20 mouse cellular contexts compared by ENCODE assay signal in genomic region chr4:44816584-44816983, GRCm38 (mm10).
DNase-seq lines count a peak whose midpoint lies in the region; ATAC-seq and TF ChIP-seq lines count a peak whose summit lies in the region.
"Had no signal": no experiment of that assay in that cellular context is flagged by ENCODE, and none has a peak within 500 bp of the region (broad histone marks: within the 10 kb centered on the region; RNA-seq: fewer than 3 reads in every experiment).

No protein-coding gene starts in this region.

- peaks cover 6% of the 10 kb centered on the region for H3K79me2 ChIP-seq in MEL (ENCODE audit: control insufficient read depth, insufficient read depth, low read length, poor library complexity)

- no peak for TF ChIP-seq POLR2A in MEL (IDR thresholded peaks at IDR 0.05; ENCODE audit: control insufficient read depth in 1 of 2, insufficient read depth in 1 of 2, low read depth in 1 of 2, low read length in 2 of 2, poor library complexity in 1 of 2)

- TF ChIP-seq CTCF in MEL (IDR thresholded peaks at IDR 0.05 in 2 of 3, conservative IDR thresholded peaks at IDR 0.05 in 1 of 3; ENCODE audit: control insufficient read depth in 1 of 3, insufficient read depth in 1 of 3, low read depth in 2 of 3, low read length in 3 of 3, poor library complexity in 1 of 3, severe bottlenecking in 1 of 3) = no peak

- no peaks in the 10 kb centered on the region for H3K27me3 ChIP-seq in MEL (ENCODE audit: control insufficient read depth in 1 of 2, insufficient read depth in 2 of 2, low read length in 2 of 2)
- H3K27me3 ChIP-seq: embryonic facial prominence, embryonic 15.5 days; heart, embryonic 13.5 days; hindbrain, embryonic 15.5 days had no signal

- H3K4me3 ChIP-seq in MEL (ENCODE audit: control insufficient read depth in 1 of 2, insufficient read depth in 1 of 2, low read depth in 2 of 2, low read length in 2 of 2) = no peak overlapping the region
- H3K4me3 ChIP-seq: embryonic facial prominence, embryonic 15.5 days; erythroblast, embryonic 14.5 days; forebrain, embryonic 10.5 days; gastrocnemius, adult 2 months; heart, embryonic 13.5 days; hindbrain, embryonic 15.5 days had no signal

- H3K9ac ChIP-seq in MEL (ENCODE audit: control insufficient read depth, low read depth, low read length, poor library complexity, severe bottlenecking) = no peak overlapping the region
- H3K9ac ChIP-seq: embryonic facial prominence, embryonic 15.5 days; heart, embryonic 13.5 days; hindbrain, embryonic 15.5 days had no signal

- H3K36me3 ChIP-seq in MEL (ENCODE audit: control insufficient read depth in 1 of 2, insufficient read depth in 2 of 2, low read length in 2 of 2) = peaks cover 0 to 26% of the 10 kb centered on the region in 2 experiments; a peak in 2 of 4 replicates
- H3K36me3 ChIP-seq: embryonic facial prominence, embryonic 15.5 days; forebrain, embryonic 10.5 days; heart, embryonic 13.5 days; hindbrain, embryonic 15.5 days had no signal

- peak; percentile 75 for DNase-seq in MEL (ENCODE audit: low read depth, low spot score)
- no peak for DNase-seq in thymus, postnatal 4 days
- DNase-seq in left cerebral cortex, adult 9 months (ENCODE audit: low spot score in 2 of 2) = no peak
- no peak for DNase-seq in urinary bladder, adult 2 months (ENCODE audit: low spot score)
- DNase-seq: adrenal gland, postnatal 10 days; cerebellum, adult 18-20 months; cerebellum, adult 9-11 months; embryo, embryonic 11 days; gastrocnemius, adult 2 months; gastrocnemius, postnatal 25 days; heart, adult 11 months; heart, postnatal 36 days had no signal

- H3K27ac ChIP-seq in MEL (ENCODE audit: control insufficient read depth, low read depth, low read length) = no peak overlapping the region
- H3K27ac ChIP-seq: embryonic facial prominence, embryonic 15.5 days; forebrain, embryonic 10.5 days; gastrocnemius, adult 2 months; heart, embryonic 13.5 days; hindbrain, embryonic 15.5 days had no signal

- peak; percentile 46; the same call in 1 of the 2 replicates for ATAC-seq in granulocyte monocyte progenitor cell, adult 5-6 weeks (replicated peaks; ENCODE audit: poor library complexity, severe bottlenecking)
- 0 out of 2 replicates have a peak, but pooled peaks have one; percentile 39 for ATAC-seq in neutrophil, adult 5-6 weeks (ENCODE audit: extremely low read depth, insufficient number of reproducible peaks, low FRiP score, poor library complexity, severe bottlenecking)
- ATAC-seq: forebrain, embryonic 14.5 days had no signal

- no peaks in the 10 kb centered on the region for H3K9me3 ChIP-seq in MEL (replicated peaks; ENCODE audit: insufficient read depth, low read length)
- H3K9me3 ChIP-seq: embryonic facial prominence, embryonic 15.5 days; forebrain, embryonic 10.5 days; heart, embryonic 13.5 days; hindbrain, embryonic 15.5 days had no signal

- peaks cover 16 to 23% of the 10 kb centered on the region in 2 experiments for H3K4me1 ChIP-seq in MEL (ENCODE audit: control insufficient read depth in 1 of 2, insufficient read depth in 2 of 2, low read length in 2 of 2)
- H3K4me1 ChIP-seq: embryonic facial prominence, embryonic 15.5 days; hindbrain, embryonic 15.5 days had no signal

- no peak for TF ChIP-seq RAD21 in MEL (IDR thresholded peaks at IDR 0.05; ENCODE audit: low read depth, low read length)

- 0 out of 4 replicates have a peak, but pooled peaks of 1 of the 2 experiments have one; percentile 13 for TF ChIP-seq EP300 in MEL (IDR thresholded peaks at IDR 0.05; ENCODE audit: low read depth in 1 of 2, low read length in 2 of 2)

TF ChIP-seq in MEL, 35 proteins besides CTCF, POLR2A, EP300 and RAD21:
- TF ChIP-seq MXI1 (IDR thresholded peaks at IDR 0.05; ENCODE audit: low read depth, low read length) = no peak
- TF ChIP-seq MAX (IDR thresholded peaks at IDR 0.05; ENCODE audit: low read length) = no peak
